Mouse (Mus musculus) embryonic fibroblast, embryonic 13.5 days (primary cell): ENCODE measurements around the gene Ttll9.
A peak's percentile ranks its signal among the peaks of the same experiment; 100 is the strongest.

Source experiments
- CTCF ChIP-seq: IDR thresholded peaks from 2 replicates; pipeline ENCODE4 v1.5.1; 2011; ENCODE audit warnings: mild to moderate bottlenecking, control low read depth, low read length, moderate library complexity, borderline replicate concordance; ENCODE audit not compliant: insufficient read depth
- POLR2A ChIP-seq: IDR thresholded peaks from 2 replicates; pipeline ENCODE4 v1.6.1; 2011; ENCODE audit warnings: low read depth, mild to moderate bottlenecking, control low read depth, low read length, moderate library complexity

DNA sequence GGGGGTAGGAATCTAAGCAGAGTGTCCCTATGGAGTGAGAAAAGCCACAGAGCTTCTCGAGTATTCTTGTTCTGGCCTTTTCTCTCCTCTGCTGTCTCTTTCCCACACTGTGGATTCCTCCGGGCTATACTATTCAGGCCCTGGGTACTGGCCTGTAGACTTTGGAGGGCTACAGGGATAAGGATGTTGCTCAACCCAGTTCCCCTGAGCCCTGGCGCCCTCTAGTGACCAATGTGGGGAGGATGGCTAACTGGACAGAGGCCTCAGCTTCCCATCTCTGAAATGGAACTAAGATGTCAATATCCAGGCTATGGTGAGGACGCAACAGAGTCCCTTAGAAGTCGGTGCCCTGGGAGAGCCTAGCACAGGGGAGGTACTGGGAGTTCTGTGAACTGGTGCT is 28.7 kb upstream of the Ttll9 start:
- TF ChIP-seq CTCF (peak; percentile 88; the same call in 1 of the 2 replicates), POLR2A (no peak)
